Mouse (Mus musculus) E14TG2a.4 (cell line): Measurements from ENCODE around the gene Epn2.

Source experiments
- CTCF ChIP-seq: conservative IDR thresholded peaks from 2 replicates; pipeline ENCODE4 v1.5.1; 2014; ENCODE audit warnings: low read length
- NANOG ChIP-seq: IDR thresholded peaks from 2 replicates; pipeline ENCODE4 v1.6.1; 2014; ENCODE audit warnings: borderline replicate concordance, low read length, mixed read lengths
- POU5F1 ChIP-seq: IDR thresholded peaks from 2 replicates; pipeline ENCODE4 v1.6.1; 2014; ENCODE audit warnings: low read length, borderline replicate concordance

- TF ChIP-seq CTCF: no peak
- no peak for TF ChIP-seq NANOG
- no peak for TF ChIP-seq POU5F1
Observed at GRCm38 (mm10) chr11:61579878-61580381, 443 bp upstream of the Epn2 start.
